Mouse (Mus musculus): Measurements from ENCODE around the gene Zfp1. TPM values are rescaled to one million over a fixed set of nuclear protein-coding genes. Genes with fewer than 3 reads are reported as not detected.

The Zfp1 gene
- total RNA-seq, 2 experiments from 2014 or later = 22.0 to 23.5 TPM

DNA sequence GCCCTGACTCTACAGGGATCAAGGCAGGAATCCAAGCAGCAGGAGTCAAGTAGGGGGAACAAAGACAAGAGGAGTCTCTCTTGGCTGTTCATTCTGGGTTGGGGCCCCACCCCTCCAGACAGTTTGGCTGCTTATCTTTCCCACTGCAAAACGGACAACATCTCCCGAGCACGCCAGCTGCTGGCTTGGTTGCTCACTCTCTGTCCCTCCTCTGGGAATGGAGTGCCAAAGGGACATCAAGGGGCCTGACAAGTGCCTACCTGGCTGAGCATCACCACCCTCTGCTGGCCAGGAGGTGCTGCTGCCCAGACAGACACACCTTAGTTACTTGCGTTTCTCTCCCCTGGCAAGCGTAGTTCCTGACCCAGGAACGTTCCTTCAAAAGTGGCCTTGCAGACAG, 74.7 kb downstream of the Zfp1 start:
- no peak overlapping the region for H3K4me3 ChIP-seq
- peak; percentile 35 for TF ChIP-seq CTCF (IDR thresholded peaks at IDR 0.05)
- no peak for DNase-seq (ENCODE audit: extremely low spot score in 1 of 2, low spot score in 2 of 2)
- peak overlapping the region; percentile 85 for H3K27ac ChIP-seq
- intact Hi-C loops (cut with DNase I) = loop anchor here (2.0 kb wide), 1 partner anchor 25 kb away; the partner anchor contains the start of gene Bcar1

DNA sequence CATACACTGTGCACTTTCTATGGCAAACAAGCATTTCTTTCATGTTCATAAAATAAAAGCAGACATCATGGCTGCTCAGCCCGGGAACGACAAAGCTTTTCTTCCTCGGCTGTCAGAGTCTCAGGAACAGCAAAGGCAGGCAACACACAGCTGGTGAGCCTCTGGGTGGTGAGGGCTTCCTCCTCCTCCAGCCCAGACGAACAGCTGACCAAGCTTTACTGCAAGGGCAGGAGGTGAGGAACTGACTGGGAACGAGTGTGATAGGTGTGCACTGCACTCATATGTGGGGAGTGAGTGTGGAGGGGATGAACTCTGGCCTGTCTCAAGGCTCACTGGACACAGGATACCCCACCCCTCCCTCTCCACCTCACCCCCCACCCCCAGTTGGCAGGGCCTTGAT, 75.7 kb downstream of the Zfp1 start:
- no peak for TF ChIP-seq CTCF (IDR thresholded peaks at IDR 0.05)
- Histone ChIP-seq H3K27ac (peak overlapping the region; percentile 55; the same call in 1 of the 2 replicates), H3K4me3 (no peak overlapping the region)
- intact Hi-C loops (cut with DNase I) = no loop called here
- DNase-seq (ENCODE audit: extremely low spot score in 1 of 2, low spot score in 2 of 2) = no peak

DNA sequence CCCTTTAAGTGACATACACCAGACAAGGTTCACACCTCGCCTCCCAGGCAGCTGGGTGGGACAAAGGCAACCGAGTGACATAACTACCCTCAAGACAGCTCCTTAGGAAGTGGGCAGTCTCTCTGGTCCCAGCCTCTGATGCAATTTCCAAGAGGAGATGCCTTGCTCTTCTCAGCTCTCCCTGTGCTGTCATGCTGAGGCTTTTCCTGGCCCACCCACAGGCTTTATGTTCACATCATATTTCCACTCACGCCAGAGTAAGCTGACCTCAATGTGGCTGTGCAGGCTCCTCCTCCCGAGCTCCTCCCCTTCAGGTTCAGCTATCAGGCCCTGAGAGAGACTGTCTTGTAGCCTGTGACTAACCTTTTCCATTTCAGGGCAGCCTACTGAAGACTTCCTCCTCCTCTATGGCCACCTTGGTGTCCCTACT, 76.9 kb downstream of the Zfp1 start:
- intact Hi-C loops (cut with DNase I) = no loop called here
- no peak for TF ChIP-seq CTCF (IDR thresholded peaks at IDR 0.05)
- no peak for DNase-seq (ENCODE audit: extremely low spot score in 1 of 2, low spot score in 2 of 2)
- H3K4me3 ChIP-seq = no peak overlapping the region
- peak overlapping the region; percentile 30 for H3K27ac ChIP-seq

Small RNA genes within 50 kb of the gene (microRNA-seq; reads per million reads assigned to microRNA genes)
- 0 reads per million in 2 experiments for gene Mir7076

Other genes starting within 250 kb of the Zfp1 start
- 10 to 100 TPM; 12.4 to 13.7 TPM for gene Fa2h, start 249.6 kb upstream of the Zfp1 start, total RNA-seq (2021)
- 10 to 100 TPM; 18.9 to 20.0 TPM for gene Wdr59, start 121.3 kb upstream of the Zfp1 start, total RNA-seq (2021)
- 100 to 1,000 TPM; 166 to 171 TPM for gene Znrf1, start 107.3 kb upstream of the Zfp1 start, total RNA-seq (2021)
- 10 to 100 TPM; 10.1 to 10.8 TPM for gene Ldhd, start 13.0 kb upstream of the Zfp1 start, total RNA-seq (2021)
- gene Ctrb1, start 47.6 kb downstream of the Zfp1 start, total RNA-seq (2021) = not detected
- gene Bcar1, start 100.4 kb downstream of the Zfp1 start, total RNA-seq (2021) = 10 to 100 TPM; 49.3 to 54.2 TPM
- 10 to 100 TPM; 75.4 to 83.1 TPM for gene Cfdp1, start 210.9 kb downstream of the Zfp1 start, total RNA-seq (2021)
- gene Tmem170, start 233.3 kb downstream of the Zfp1 start, total RNA-seq (2021) = 1 to 10 TPM; 3.0 to 3.4 TPM

All from left cerebral cortex, adult 2 months (tissue).